Mouse (Mus musculus) heart, postnatal 0 days (tissue): ENCODE measurements around the gene Fbxo44. TPM values are rescaled to one million over a fixed set of nuclear protein-coding genes. Genes with fewer than 3 reads are reported as not detected.
"Not testable (repeated sequence)": the region's sequence is repeated elsewhere in the genome, so short reads cannot be mapped to it uniquely, and the experiment has no call there.

Experiments
- ATAC-seq: fragments of 200-750 bp; cut with Nextera tagmentation; 2 replicates; pipeline ENCODE4 v1.8.0; 2017; ENCODE audit warnings: low read depth, moderate number of reproducible peaks, moderate library complexity; ENCODE audit not compliant: insufficient read depth
- DNase-seq: peaks from one replicate; pipeline ENCODE4 v3.0.0-alpha.2; 2016; ENCODE audit warnings: low spot score
- H3K27ac ChIP-seq: fragments of 300-500 bp; sonication (generic); 2 replicates; pipeline ENCODE4 v1.5.1; 2014; ENCODE audit warnings: low read depth, mild to moderate bottlenecking
- H3K27me3 ChIP-seq: fragments of 300-500 bp; sonication (generic); 2 replicates; pipeline ENCODE4 v1.6.1; 2014; ENCODE audit warnings: low read length, mixed read lengths; ENCODE audit not compliant: control insufficient read depth, insufficient read depth
- H3K36me3 ChIP-seq: fragments of 300-500 bp; sonication (generic); replicated peaks from 2 replicates; pipeline ENCODE4 v1.6.1; 2014; ENCODE audit warnings: low read length, mixed read lengths; ENCODE audit not compliant: control insufficient read depth, insufficient read depth
- H3K4me1 ChIP-seq: fragments of 300-500 bp; sonication (generic); 2 replicates; pipeline ENCODE4 v1.6.1; 2014; ENCODE audit warnings: antibody characterized with exemption; ENCODE audit not compliant: control insufficient read depth, insufficient read depth
- H3K4me2 ChIP-seq: fragments of 300-500 bp; sonication (generic); 2 replicates; pipeline ENCODE4 v1.6.1; 2014; ENCODE audit warnings: low read depth, mild to moderate bottlenecking, low read length, moderate library complexity
- H3K4me3 ChIP-seq: fragments of 300-500 bp; sonication (generic); 2 replicates; pipeline ENCODE4 v1.5.1; 2014; ENCODE audit warnings: low read depth, low read length
- H3K9ac ChIP-seq: fragments of 300-500 bp; sonication (generic); replicated peaks from 2 replicates; pipeline ENCODE4 v1.6.1; 2014; ENCODE audit warnings: low read depth, low read length, mixed read lengths
- H3K9me3 ChIP-seq: fragments of 300-500 bp; sonication (generic); replicated peaks from 2 replicates; pipeline ENCODE4 v1.6.1; 2016; ENCODE audit warnings: low read length; ENCODE audit not compliant: control insufficient read depth
- CTCF ChIP-seq: IDR thresholded peaks from 2 replicates; pipeline ENCODE4 v1.5.1; 2016; ENCODE audit warnings: antibody characterized with exemption, control low read depth, low read depth
- EP300 ChIP-seq: IDR thresholded peaks from 2 replicates; pipeline ENCODE4 v1.6.1; 2016; ENCODE audit warnings: antibody characterized with exemption, low read depth
- WGBS: fragments of 180-500 bp; shearing (Covaris S2); extraction: QIAGEN DNeasy Blood & Tissue Kit; methylation state at CpG from one replicate; pipeline ENCODE4 v1.1.7; 2014; 5-methylcytosine and 5-hydroxymethylcytosine counted together
- polyA plus RNA-seq: library from polyadenylated mRNA; unstranded; fragments of >200 nt; fragmentation: Nextera tagmentation; extraction: Ambion mirVana; gene quantifications from 2 replicates; pipeline ENCODE4 v1.2.1, GENCODE M21; 2015
- total RNA-seq: library from RNA; depleted of rRNA; stranded (reverse); fragments of >200 nt; gene quantifications from 2 replicates; pipeline ENCODE4 v1.2.3, GENCODE M21; 2014; ENCODE audit warnings: low replicate concordance

Gene Fbxo44
- total and polyA plus RNA-seq, 2 experiments from 2014 or later = 32.1 to 88.4 TPM

- no peak for TF ChIP-seq CTCF
- no peak for TF ChIP-seq EP300
Measured at GRCm38 (mm10) chr4:148122694-148123066, 37.6 kb downstream of the Fbxo44 start.

DNA sequence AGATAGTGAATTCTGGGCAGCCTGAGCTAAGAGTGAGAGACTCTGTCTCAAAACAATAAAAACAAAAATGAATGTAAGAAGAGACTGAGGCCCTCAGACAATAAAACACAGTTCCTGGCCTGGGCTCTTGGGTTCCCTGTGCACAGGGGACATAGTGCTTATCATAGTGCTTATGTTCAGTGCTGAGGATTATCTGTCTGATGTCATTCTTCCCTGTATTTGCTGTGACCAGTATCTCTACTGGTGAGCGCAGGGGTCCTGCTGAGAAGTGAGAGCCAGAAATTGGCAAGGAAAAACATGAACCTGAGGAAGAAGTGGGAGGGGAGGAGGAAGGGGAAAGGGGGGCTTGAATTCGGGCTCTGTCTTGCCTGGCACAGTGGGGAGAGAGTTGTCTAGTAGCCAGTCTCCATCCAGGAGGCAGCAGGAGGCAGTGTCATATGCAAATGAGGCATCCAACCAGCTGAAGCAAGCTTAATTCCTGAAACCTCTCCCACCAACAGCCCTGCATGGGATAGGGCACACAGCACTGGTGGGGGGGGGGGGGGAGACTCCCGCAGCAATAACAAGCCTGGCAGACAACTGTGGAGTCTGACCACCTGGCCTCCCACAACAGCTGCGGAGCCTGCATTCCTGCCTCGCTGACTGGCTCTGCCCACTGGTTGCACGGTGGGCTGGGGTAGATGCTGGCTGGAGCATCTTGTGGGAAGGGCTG lies 38.1 kb downstream of the Fbxo44 start:
- Histone ChIP-seq H3K27me3 (0 out of 2 replicates have a peak, but pooled peaks cover 6% of the 10 kb centered on the region), H3K9me3 (no peaks in the 10 kb centered on the region), H3K4me1 (no peaks in the 10 kb centered on the region), H3K4me2 (no peak overlapping the region), H3K27ac (no peak overlapping the region), H3K4me3 (no peak overlapping the region), H3K9ac (no peak overlapping the region), H3K36me3 (no peaks in the 10 kb centered on the region)
- 19% methylated on average over 6 of the region's 6 CpGs for WGBS
- no peak for TF ChIP-seq CTCF
- TF ChIP-seq EP300 = no peak
- no peak for ATAC-seq
- DNase-seq = no peak

More at GRCm38 (mm10) chr4:148122694-148123066, 37.6 kb downstream of the Fbxo44 start:
- no peak for ATAC-seq
- WGBS = 79% methylated on average over 3 of the region's 3 CpGs
- no peak overlapping the region for H3K4me3 ChIP-seq
- H3K27me3 ChIP-seq = peaks cover 9% of the 10 kb centered on the region; the same call in 1 of the 2 replicates
- DNase-seq = no peak
- H3K4me1 ChIP-seq = no peaks in the 10 kb centered on the region
- H3K36me3 ChIP-seq = no peaks in the 10 kb centered on the region
- H3K27ac ChIP-seq = no peak overlapping the region
- H3K4me2 ChIP-seq = no peak overlapping the region
- no peaks in the 10 kb centered on the region for H3K9me3 ChIP-seq
- H3K9ac ChIP-seq = no peak overlapping the region

- DNase-seq (no peak), ATAC-seq (no peak)
- Histone ChIP-seq H3K27me3 (0 out of 2 replicates have a peak, but pooled peaks cover 6% of the 10 kb centered on the region), H3K4me1 (no peaks in the 10 kb centered on the region), H3K9ac (no peak overlapping the region), H3K4me3 (no peak overlapping the region), H3K9me3 (0 out of 2 replicates have a peak, but pooled peaks cover 4% of the 10 kb centered on the region), H3K36me3 (no peaks in the 10 kb centered on the region), H3K27ac (no peak overlapping the region), H3K4me2 (no peak overlapping the region)
- TF ChIP-seq CTCF = no peak
- TF ChIP-seq EP300 = no peak
- 75% methylated on average over 4 of the region's 4 CpGs for WGBS
Measured at GRCm38 (mm10) chr4:148121362-148121761, 38.9 kb downstream of the Fbxo44 start.

- H3K4me1 ChIP-seq = no peaks in the 10 kb centered on the region
- H3K27me3 ChIP-seq = peaks cover 8% of the 10 kb centered on the region; the same call in 1 of the 2 replicates
- DNase-seq = no peak
- H3K4me2 ChIP-seq = no peak overlapping the region
- TF ChIP-seq CTCF (no peak), EP300 (no peak)
- no peak overlapping the region for H3K9ac ChIP-seq
- H3K9me3 ChIP-seq = 0 out of 2 replicates have a peak, but pooled peaks cover 4% of the 10 kb centered on the region
- H3K4me3 ChIP-seq = no peak overlapping the region
- H3K36me3 ChIP-seq = no peaks in the 10 kb centered on the region
- WGBS = 69% methylated on average over 9 of the region's 9 CpGs
- H3K27ac ChIP-seq = no peak overlapping the region
- ATAC-seq = no peak
Measured at GRCm38 (mm10) chr4:148120555-148120954, 39.7 kb downstream of the Fbxo44 start.

GRCm38 (mm10) chr4:148119578-148119977 lies 40.7 kb downstream of the Fbxo44 start:
- H3K4me1 ChIP-seq, H3K9me3 ChIP-seq, H3K4me3 ChIP-seq, H3K27ac ChIP-seq, H3K9ac ChIP-seq, ATAC-seq, DNase-seq, H3K36me3 ChIP-seq, H3K4me2 ChIP-seq: not testable (repeated sequence)
- H3K27me3 ChIP-seq = peaks cover 15% of the 10 kb centered on the region; the same call in 1 of the 2 replicates
- 81% methylated on average over 9 of the region's 9 CpGs for WGBS

- ATAC-seq = no peak
- no peak overlapping the region for H3K4me3 ChIP-seq
- no peak for DNase-seq
- H3K27me3 ChIP-seq = peaks cover 15% of the 10 kb centered on the region; the same call in 1 of the 2 replicates
- H3K9ac ChIP-seq = no peak overlapping the region
- H3K36me3 ChIP-seq = no peaks in the 10 kb centered on the region
- no peak overlapping the region for H3K27ac ChIP-seq
- H3K4me2 ChIP-seq = no peak overlapping the region
- 0 out of 2 replicates have a peak, but pooled peaks cover 4% of the 10 kb centered on the region for H3K9me3 ChIP-seq
- TF ChIP-seq EP300 = no peak
- no peak for TF ChIP-seq CTCF
- 73% methylated on average over 4 of the region's 4 CpGs for WGBS
- H3K4me1 ChIP-seq = no peaks in the 10 kb centered on the region
Measured at GRCm38 (mm10) chr4:148117392-148117791, 42.9 kb downstream of the Fbxo44 start.
